Mouse (Mus musculus) lung, postnatal 0 days (tissue): ENCODE results near the gene Adcyap1r1.

Experiments
- CTCF ChIP-seq: IDR thresholded peaks from 2 replicates; pipeline ENCODE4 v1.5.1; 2016; ENCODE audit warnings: antibody characterized with exemption, mild to moderate bottlenecking
- EP300 ChIP-seq: IDR thresholded peaks from 2 replicates; pipeline ENCODE4 v1.6.1; 2016; ENCODE audit warnings: antibody characterized with exemption, mild to moderate bottlenecking, control low read depth

DNA sequence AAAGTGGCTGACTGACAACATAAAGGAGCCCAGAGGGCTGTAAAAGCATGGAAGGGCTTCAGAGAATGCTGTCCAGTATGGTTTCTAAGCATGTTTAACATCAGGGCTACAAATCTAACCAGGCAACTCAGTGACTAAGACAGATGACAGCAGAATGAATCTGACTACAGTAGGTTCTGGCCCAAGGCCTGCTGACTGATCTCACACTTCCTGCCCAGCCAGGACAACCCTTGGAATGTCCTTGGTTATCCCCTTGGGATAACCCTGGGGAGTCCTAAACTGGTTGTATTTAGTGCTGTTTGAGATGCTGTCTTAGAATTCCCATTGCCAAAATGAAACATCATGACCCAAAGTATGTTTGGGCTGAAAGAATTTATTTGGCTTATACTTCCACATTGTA is 19.7 kb upstream of the Adcyap1r1 start:
- no peak for TF ChIP-seq CTCF
- TF ChIP-seq EP300, result no peak
